Mouse (Mus musculus) MEL (cell line): ENCODE measurements around the gene Rps26.

Experiments used
- CTCF ChIP-seq, 3 experiments: IDR thresholded peaks in 2 of 3; conservative IDR thresholded peaks in 1 of 3; 2 replicates each; pipeline ENCODE4 v1.5.1; 2011 to 2012; ENCODE audit warnings: low read length in 3 of 3, low read depth in 2 of 3, mild to moderate bottlenecking in 2 of 3, improper control_type of control experiment in 1 of 3, inconsistent platforms in 1 of 3, mixed read lengths in 1 of 3, moderate library complexity in 1 of 3; ENCODE audit not compliant: control insufficient read depth in 1 of 3, insufficient read depth in 1 of 3, poor library complexity in 1 of 3, severe bottlenecking in 1 of 3
- ELF1 ChIP-seq: IDR thresholded peaks from 2 replicates; pipeline ENCODE4 v1.6.1; 2014; ENCODE audit warnings: low read depth, mild to moderate bottlenecking, inconsistent platforms, low read length, improper control_type of control experiment, moderate library complexity
- EP300 ChIP-seq, 2 experiments: IDR thresholded peaks; 2 replicates each; pipeline ENCODE4 v1.6.1; 2011; ENCODE audit warnings: improper control_type of control experiment in 2 of 2, low read length in 2 of 2, low read depth in 1 of 2, mild to moderate bottlenecking in 1 of 2
- GATA1 ChIP-seq: IDR thresholded peaks from 2 replicates; pipeline ENCODE4 v1.6.1; 2011; ENCODE audit warnings: low read depth, low read length, improper control_type of control experiment
- MAFK ChIP-seq: IDR thresholded peaks from 2 replicates; pipeline ENCODE4 v1.6.1; 2011; ENCODE audit warnings: low read depth, mild to moderate bottlenecking, low read length, improper control_type of control experiment, borderline replicate concordance
- POLR2A ChIP-seq, 2 experiments: IDR thresholded peaks; 2 replicates each; pipeline ENCODE4 v1.6.1; 2011 to 2012; ENCODE audit warnings: low read length in 2 of 2, mild to moderate bottlenecking in 2 of 2, control low read depth in 1 of 2, improper control_type of control experiment in 1 of 2, low read depth in 1 of 2, moderate library complexity in 1 of 2; ENCODE audit not compliant: control insufficient read depth in 1 of 2, insufficient read depth in 1 of 2, poor library complexity in 1 of 2
- SMC3 ChIP-seq: IDR thresholded peaks from 2 replicates; pipeline ENCODE4 v1.6.1; 2011; ENCODE audit warnings: low read depth, low read length, improper control_type of control experiment
- TBP ChIP-seq: IDR thresholded peaks from 2 replicates; pipeline ENCODE4 v1.8.0; 2011; ENCODE audit warnings: low read depth, low read length, improper control_type of control experiment
- USF1 ChIP-seq: IDR thresholded peaks from 2 replicates; pipeline ENCODE4 v1.6.1; 2014; ENCODE audit warnings: low read depth, mild to moderate bottlenecking, inconsistent platforms, low read length, improper control_type of control experiment, moderate library complexity
- ZKSCAN1 ChIP-seq: IDR thresholded peaks from 2 replicates; pipeline ENCODE4 v1.6.1; 2012; ENCODE audit warnings: low read depth, mild to moderate bottlenecking, inconsistent platforms, low read length, improper control_type of control experiment, moderate library complexity

- TF ChIP-seq CTCF (IDR thresholded peaks at IDR 0.05 in 2 of 3, conservative IDR thresholded peaks at IDR 0.05 in 1 of 3; ENCODE audit: control insufficient read depth in 1 of 3, insufficient read depth in 1 of 3, low read depth in 2 of 3, low read length in 3 of 3, poor library complexity in 1 of 3, severe bottlenecking in 1 of 3) (peak in 1 of 3 experiments; percentile 30; a peak in 1 of 6 replicates), SMC3 (no peak), ELF1 (no peak), USF1 (no peak), POLR2A (IDR thresholded peaks at IDR 0.05; ENCODE audit: control insufficient read depth in 1 of 2, insufficient read depth in 1 of 2, low read depth in 1 of 2, low read length in 2 of 2, poor library complexity in 1 of 2) (no peak), MAFK (no peak), TBP (peak; percentile 60; the same call in 1 of the 2 replicates), GATA1 (no peak), EP300 (IDR thresholded peaks at IDR 0.05; ENCODE audit: low read depth in 1 of 2, low read length in 2 of 2) (no peak), ZKSCAN1 (no peak)
These were observed 13.4 kb downstream of the Rps26 start for GRCm38 (mm10) chr10:128613154-128613440.
